Mouse (Mus musculus): ENCODE results near the gene Poldip2. TPM values are rescaled to one million over a fixed set of nuclear protein-coding genes. Genes with fewer than 3 reads are reported as not detected.

The Poldip2 gene
- 163 and 177 TPM in 2 replicates for polyA plus RNA-seq (2015; fragmentation: Nextera tagmentation; extraction: Ambion mirVana)

DNA sequence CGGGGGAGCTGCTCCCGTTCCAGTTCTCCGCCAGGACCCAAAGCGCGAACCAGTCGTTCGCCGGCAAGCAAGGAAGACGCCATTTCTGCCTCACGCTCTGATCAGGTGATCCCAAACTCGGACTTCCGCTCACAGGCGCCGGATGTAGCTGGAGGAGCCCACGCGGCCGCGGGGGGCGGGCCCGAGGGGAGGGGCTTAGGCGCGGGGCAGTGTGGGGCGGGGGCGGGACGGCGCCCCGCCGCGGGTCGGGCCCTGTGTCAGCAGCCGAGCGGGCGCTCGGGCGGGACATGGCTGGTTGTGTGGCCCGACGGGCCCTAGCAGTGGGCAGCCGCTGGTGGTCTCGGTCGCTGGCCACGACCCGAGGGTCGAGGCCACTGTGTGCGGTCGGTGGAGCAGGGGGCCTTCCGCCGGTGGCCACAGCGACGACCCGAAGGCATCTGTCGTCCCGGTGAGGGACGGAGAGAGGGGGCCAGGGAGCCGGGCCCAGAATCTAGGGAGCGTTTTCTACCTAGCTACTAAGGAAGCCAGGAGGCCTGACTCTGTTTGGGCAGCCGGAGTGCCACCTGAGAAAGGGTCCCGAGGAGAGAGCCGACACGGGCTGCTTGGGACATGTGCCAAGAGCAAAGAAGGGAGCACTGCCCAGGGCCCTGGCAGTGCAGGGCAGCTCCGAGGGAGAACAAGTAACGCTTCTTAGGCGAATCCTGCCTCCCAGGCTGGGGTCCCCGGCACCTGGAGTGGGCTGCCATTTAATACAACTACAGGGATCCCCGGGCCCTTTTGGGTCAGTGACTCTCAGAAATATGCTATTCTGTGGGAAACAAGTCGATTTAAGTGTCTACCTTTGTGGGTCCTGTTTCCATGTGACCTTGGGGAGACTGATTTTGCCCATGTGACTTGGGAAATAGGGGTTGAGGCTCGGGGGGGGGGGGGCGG, at the start of gene Poldip2, which contains the start of gene Tmem199:
Gene Poldip2, plus strand, starts transcription at position 169 of the 933 bp plus-strand sequence.
Gene Tmem199, minus strand, starts transcription at position 148 of the 933 bp plus-strand sequence.
- peaks cover 47% of the 10 kb centered on the region for H3K36me3 ChIP-seq
- H3K27me3 ChIP-seq: no peaks in the 10 kb centered on the region
- peak within 1 kb of the TSS; percentile 87 for H3K4me2 ChIP-seq
- peak; percentile 95 for ATAC-seq (ENCODE audit: insufficient number of reproducible peaks, low FRiP score, low TSS enrichment, low read depth)
- no peaks in the 10 kb centered on the region for H3K9me3 ChIP-seq
- H3K4me3 ChIP-seq: peak within 1 kb of the TSS; percentile 96
- under 1% methylated on average over 66 of the region's 67 CpGs for WGBS
- peaks cover 18% of the 10 kb centered on the region for H3K4me1 ChIP-seq
- H3K9ac ChIP-seq: peak within 1 kb of the TSS; percentile 94
- H3K27ac ChIP-seq: peak within 1 kb of the TSS; percentile 87

DNA sequence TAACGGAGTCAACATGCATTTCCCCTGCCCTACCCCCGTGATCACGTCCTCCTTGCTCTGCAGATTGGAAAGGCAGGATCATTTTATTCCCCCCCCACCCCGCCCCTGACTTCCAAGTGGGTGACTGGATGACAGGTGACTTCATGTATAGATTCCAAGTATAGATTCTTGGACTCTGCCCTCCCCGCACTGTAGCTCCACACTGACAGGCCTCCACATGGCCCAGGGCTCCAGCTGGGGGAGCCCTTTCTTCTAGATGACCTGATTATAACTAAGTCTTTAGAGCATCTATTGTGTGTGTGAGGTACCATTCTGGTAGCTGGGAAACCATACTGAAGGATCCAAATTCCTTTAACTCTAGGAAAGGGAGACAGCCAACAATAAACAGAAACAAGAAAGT, 49.3 kb upstream of the Poldip2 start:
- H3K36me3 ChIP-seq: no peaks in the 10 kb centered on the region
- H3K4me1 ChIP-seq: peaks cover 17% of the 10 kb centered on the region
- 58% methylated on average over 5 of the region's 5 CpGs for WGBS
- no peak overlapping the region for H3K4me3 ChIP-seq
- H3K27me3 ChIP-seq: no peaks in the 10 kb centered on the region
- H3K27ac ChIP-seq: no peak overlapping the region
- no peak overlapping the region for H3K4me2 ChIP-seq
- ATAC-seq (ENCODE audit: insufficient number of reproducible peaks, low FRiP score, low TSS enrichment, low read depth): no peak
- no peak overlapping the region for H3K9ac ChIP-seq
- no peaks in the 10 kb centered on the region for H3K9me3 ChIP-seq

DNA sequence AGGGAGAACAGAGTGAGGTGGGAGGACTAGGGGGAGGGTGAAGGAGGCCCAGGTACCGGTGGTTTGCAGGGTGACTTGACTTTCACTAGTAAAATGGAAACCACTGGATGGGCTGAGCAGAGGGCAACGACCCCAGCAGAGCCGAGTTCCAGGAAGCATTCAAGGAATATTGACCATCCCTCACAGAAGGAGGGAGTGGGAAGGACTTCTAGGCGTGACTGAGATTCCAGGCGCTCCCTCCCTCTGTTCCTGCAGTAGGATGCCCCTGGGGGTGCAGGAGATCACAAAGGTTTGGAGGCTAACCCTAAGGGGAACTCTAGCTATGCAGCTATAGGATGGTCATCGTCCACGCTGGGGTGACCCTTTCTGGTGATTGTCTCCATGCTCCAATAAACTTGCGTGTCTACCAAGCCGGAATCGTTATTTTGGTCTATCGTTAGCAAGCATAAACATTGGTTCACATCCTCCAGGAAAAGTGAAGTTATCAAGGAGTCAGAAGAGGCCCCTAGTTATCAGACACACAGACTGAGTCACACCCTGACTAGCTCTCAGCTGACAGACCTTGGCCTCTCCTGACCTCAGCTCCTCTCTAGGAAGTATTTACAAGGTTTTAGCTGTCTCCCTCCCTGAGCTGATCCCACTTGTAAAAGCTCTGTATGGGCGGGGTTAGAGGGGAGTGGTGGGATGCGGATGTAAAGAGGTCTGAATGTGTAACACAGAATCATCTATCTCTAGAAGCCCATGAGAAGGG, 48.5 kb upstream of the Poldip2 start:
- Histone ChIP-seq H3K9me3 (no peaks in the 10 kb centered on the region), H3K36me3 (no peaks in the 10 kb centered on the region), H3K4me2 (no peak overlapping the region), H3K4me1 (peaks cover 17% of the 10 kb centered on the region), H3K27ac (no peak overlapping the region), H3K9ac (no peak overlapping the region), H3K4me3 (no peak overlapping the region), H3K27me3 (no peaks in the 10 kb centered on the region)
- ATAC-seq (ENCODE audit: insufficient number of reproducible peaks, low FRiP score, low TSS enrichment, low read depth): no peak
- WGBS: 48% methylated on average over 13 of the region's 13 CpGs

DNA sequence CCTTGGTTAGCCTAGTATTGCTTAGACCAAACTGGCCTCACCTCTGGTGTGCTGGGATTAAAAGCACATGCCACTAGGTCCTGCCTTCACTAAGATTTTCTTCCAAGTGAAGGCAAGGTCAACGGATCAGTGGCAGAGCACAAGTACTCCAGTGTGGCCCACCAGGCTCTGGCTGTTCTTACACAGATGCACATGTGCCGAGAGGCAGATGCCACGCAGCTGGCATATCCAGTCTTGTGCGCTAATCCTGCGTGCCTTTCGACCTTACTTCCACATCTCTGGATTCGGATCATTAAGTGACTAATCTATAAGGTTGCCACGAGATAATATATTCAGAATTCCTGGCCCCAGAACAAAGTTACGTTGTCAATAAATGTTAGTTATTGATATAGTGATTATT, 46.9 kb upstream of the Poldip2 start:
- Histone ChIP-seq H3K4me2 (peak overlapping the region; percentile 76), H3K4me1 (peaks cover 17% of the 10 kb centered on the region), H3K4me3 (peak overlapping the region; percentile 67), H3K36me3 (0 out of 2 replicates have a peak, but pooled peaks cover 2% of the 10 kb centered on the region), H3K27ac (peak overlapping the region; percentile 94), H3K27me3 (no peaks in the 10 kb centered on the region), H3K9me3 (no peaks in the 10 kb centered on the region), H3K9ac (peak overlapping the region; percentile 52; the same call in 1 of the 2 replicates)
- WGBS: 31% methylated on average over 9 of the region's 9 CpGs
- ATAC-seq (ENCODE audit: insufficient number of reproducible peaks, low FRiP score, low TSS enrichment, low read depth): no peak

DNA sequence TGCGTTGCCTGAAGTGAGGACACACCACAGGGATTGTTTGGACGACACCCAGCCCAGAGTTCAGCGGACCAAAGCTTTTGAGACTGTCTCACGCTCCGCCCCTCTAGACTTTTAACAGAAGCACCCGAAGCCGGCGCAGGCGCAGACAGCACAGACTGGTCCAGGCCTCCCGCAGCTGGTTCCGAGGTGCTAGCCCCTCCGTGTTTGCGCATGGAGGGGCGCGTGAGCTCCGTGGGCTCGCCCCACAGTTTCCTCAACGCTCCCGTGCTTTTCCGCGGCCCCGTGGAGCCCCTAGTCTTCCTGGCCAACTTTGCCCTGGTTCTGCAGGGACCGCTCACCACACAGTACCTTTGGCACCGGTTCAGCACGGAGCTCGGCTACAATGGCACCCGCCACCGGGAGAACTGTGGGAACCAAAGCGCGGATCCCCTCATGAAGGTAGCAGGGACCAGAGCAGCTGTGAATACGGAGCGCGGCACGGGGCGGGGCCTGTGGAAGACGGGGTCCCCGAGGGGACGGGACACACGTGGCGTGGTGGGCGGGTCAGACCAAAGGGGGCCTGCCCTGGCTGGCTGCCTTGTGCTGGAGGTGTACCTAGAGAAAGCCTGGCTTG, 46.3 kb upstream of the Poldip2 start, which contains the start of gene Slc46a1:
Gene Slc46a1, plus strand, starts transcription at position 130 of the 613 bp plus-strand sequence.
- peak within 1 kb of the TSS; percentile 52 for H3K9ac ChIP-seq
- H3K4me1 ChIP-seq: peaks cover 17% of the 10 kb centered on the region
- peak within 1 kb of the TSS; percentile 76 for H3K4me2 ChIP-seq
- ATAC-seq (ENCODE audit: insufficient number of reproducible peaks, low FRiP score, low TSS enrichment, low read depth): peak; percentile 94
- peak within 1 kb of the TSS; percentile 94 for H3K27ac ChIP-seq
- peak within 1 kb of the TSS; percentile 67 for H3K4me3 ChIP-seq
- peaks cover 3% of the 10 kb centered on the region; the same call in 1 of the 2 replicates for H3K36me3 ChIP-seq
- no peaks in the 10 kb centered on the region for H3K9me3 ChIP-seq
- WGBS: under 1% methylated on average over 41 of the region's 41 CpGs
- H3K27me3 ChIP-seq: no peaks in the 10 kb centered on the region

DNA sequence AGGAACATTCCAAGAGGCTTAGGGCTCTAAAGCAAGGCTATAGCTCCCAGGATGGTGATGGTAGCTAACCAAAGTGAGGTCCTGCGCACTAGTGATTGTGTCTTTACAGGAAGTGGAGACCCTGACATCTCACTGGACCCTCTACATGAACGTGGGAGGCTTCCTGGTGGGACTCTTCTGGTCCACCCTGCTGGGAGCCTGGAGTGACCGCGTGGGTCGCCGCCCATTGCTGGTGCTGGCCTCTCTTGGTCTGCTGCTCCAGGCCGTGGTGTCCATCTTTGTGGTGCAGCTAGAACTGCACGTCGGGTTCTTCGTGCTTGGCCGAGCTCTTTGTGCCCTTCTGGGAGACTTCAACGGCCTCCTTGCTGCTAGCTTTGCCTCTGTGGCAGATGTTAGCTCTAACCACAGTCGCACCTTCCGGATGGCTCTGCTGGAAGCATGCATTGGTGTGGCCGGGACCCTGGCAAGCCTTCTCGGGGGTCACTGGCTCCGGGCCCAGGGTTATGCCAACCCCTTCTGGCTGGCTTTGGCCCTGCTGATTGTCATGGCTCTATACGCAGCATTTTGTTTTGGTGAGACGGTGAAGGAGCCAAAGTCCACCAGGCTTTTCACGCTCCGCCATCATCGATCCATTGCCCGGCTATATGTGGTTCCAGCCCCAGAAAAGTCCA, 45.6 kb upstream of the Poldip2 start:
- 71% methylated on average over 23 of the region's 23 CpGs for WGBS
- no peaks in the 10 kb centered on the region for H3K9me3 ChIP-seq
- peaks cover 9% of the 10 kb centered on the region; the same call in 1 of the 2 replicates for H3K36me3 ChIP-seq
- peak overlapping the region; percentile 94 for H3K27ac ChIP-seq
- peaks cover 17% of the 10 kb centered on the region for H3K4me1 ChIP-seq
- ATAC-seq (ENCODE audit: insufficient number of reproducible peaks, low FRiP score, low TSS enrichment, low read depth): peak; percentile 15; the same call in 1 of the 2 replicates
- peak overlapping the region; percentile 67 for H3K4me3 ChIP-seq
- no peaks in the 10 kb centered on the region for H3K27me3 ChIP-seq
- H3K9ac ChIP-seq: peak overlapping the region; percentile 52; the same call in 1 of the 2 replicates
- peak overlapping the region; percentile 76 for H3K4me2 ChIP-seq

DNA sequence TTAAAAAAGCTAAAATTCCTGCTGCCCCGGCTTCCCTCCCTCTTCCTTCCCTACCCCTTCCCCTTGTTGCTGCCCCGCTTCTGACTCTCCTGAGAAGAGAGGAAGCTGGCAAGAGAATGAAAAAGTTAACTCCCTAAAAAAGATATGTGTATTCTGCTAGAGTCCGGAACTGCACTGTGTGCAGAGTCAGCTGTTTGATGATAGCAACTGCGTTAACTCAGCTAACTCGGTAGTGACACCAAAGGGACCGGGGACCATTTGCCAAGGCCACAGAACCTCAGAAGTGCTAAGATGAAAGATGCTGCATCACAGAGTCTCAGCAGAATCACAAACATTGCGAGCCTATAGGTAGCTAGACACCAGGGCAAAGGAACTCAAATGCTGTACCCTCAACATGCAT, 44.5 kb upstream of the Poldip2 start:
- no peaks in the 10 kb centered on the region for H3K27me3 ChIP-seq
- no peak for ATAC-seq (ENCODE audit: insufficient number of reproducible peaks, low FRiP score, low TSS enrichment, low read depth)
- no peaks in the 10 kb centered on the region for H3K9me3 ChIP-seq
- 68% methylated on average over 7 of the region's 7 CpGs for WGBS
- no peak overlapping the region for H3K4me2 ChIP-seq
- H3K27ac ChIP-seq: no peak overlapping the region
- no peak overlapping the region for H3K9ac ChIP-seq
- H3K4me3 ChIP-seq: no peak overlapping the region
- H3K4me1 ChIP-seq: peaks cover 17% of the 10 kb centered on the region
- peaks cover 14% of the 10 kb centered on the region; the same call in 1 of the 2 replicates for H3K36me3 ChIP-seq

DNA sequence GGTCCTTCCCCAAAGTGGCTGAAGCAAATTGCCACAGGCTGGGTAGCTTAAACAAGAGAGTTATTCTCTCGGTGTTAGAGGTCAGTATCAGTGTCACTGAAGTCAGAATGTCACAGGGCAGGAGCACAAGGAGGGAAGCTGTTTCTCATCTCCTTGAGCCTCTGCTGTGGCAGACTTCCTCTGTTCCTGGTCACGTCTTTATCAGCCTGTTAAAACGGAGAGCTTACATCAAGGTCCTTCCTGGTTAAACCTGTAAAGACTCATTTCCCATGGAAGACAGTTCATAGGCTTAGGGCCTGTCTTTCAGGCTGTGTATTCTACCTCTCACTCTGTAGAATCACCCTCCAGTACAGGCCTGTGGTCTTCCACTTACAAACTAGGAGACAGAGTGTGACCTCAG, 44.1 kb upstream of the Poldip2 start:
- Histone ChIP-seq H3K27me3 (no peaks in the 10 kb centered on the region), H3K4me1 (peaks cover 17% of the 10 kb centered on the region), H3K27ac (peak overlapping the region; percentile 22; the same call in 1 of the 2 replicates), H3K36me3 (peaks cover 14% of the 10 kb centered on the region; the same call in 1 of the 2 replicates), H3K9ac (no peak overlapping the region), H3K4me2 (no peak overlapping the region), H3K4me3 (no peak overlapping the region), H3K9me3 (no peaks in the 10 kb centered on the region)
- no peak for ATAC-seq (ENCODE audit: insufficient number of reproducible peaks, low FRiP score, low TSS enrichment, low read depth)
- 57% methylated on average over 3 of the region's 3 CpGs for WGBS

DNA sequence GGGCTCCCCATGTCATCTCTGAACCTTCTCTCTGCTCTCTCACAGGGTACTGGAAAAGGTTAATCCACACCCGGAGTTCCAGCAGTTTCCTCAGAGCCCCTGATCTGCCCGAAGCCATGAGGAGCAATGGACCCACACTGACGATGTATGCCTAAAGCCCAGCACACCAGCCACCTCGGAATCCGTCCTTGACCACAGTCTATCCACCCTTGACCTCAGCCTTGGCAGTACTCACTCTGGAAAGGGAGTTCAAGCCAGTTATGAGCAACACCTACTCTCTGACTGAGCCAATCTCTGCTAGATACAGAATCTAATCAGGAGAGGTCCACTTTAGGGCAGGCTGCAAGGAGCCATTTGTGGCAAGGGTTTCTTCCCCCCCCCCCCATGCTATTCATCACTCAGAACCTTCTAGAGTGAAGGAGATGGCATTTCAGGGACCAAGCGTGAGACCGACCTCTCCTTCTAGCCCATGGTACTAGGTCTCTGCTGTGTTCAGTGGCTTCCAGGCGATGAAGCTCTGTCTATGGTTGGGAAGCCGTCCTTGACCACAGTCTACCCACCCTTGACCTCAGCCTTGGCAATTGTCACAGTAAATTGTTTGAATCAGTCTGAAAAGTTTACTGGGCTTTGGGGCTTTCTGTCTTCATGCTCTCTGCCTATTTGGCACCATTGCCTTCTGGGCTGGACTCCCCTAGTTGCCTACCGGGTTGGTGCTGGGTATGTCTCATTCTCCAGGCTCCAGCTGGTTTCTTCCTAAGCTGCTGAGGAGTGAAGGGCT, 40.5 kb upstream of the Poldip2 start:
- no peak overlapping the region for H3K4me2 ChIP-seq
- H3K27me3 ChIP-seq: no peaks in the 10 kb centered on the region
- peaks cover 5% of the 10 kb centered on the region for H3K4me1 ChIP-seq
- H3K36me3 ChIP-seq: peaks cover 14% of the 10 kb centered on the region; the same call in 1 of the 2 replicates
- no peak overlapping the region for H3K9ac ChIP-seq
- no peak overlapping the region for H3K4me3 ChIP-seq
- WGBS: 89% methylated on average over 10 of the region's 10 CpGs
- no peaks in the 10 kb centered on the region for H3K9me3 ChIP-seq
- H3K27ac ChIP-seq: no peak overlapping the region
- ATAC-seq (ENCODE audit: insufficient number of reproducible peaks, low FRiP score, low TSS enrichment, low read depth): no peak

DNA sequence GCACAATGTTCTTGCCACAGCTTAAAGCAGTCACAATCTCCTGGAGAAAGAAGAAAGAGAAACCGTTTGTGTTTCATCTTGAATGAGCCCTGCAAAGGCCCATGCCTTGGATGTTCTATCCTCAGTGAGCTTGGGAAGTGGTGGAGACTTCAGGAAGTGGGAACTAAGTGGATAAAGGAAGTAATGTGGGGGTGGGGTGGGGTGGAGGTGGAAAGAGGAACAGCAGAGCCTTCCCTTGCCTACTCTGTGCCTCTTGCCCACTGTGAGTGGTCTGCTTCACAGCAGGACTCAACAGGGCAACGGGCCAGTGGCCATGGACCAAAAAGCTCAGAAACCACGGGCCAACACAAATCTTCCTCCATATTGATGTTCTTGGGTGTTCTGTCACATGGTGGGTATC, 36.7 kb upstream of the Poldip2 start:
- WGBS: 82% methylated on average over 3 of the region's 3 CpGs
- H3K4me2 ChIP-seq: no peak overlapping the region
- H3K36me3 ChIP-seq: peaks cover 12% of the 10 kb centered on the region; the same call in 1 of the 2 replicates
- H3K9me3 ChIP-seq: no peaks in the 10 kb centered on the region
- no peaks in the 10 kb centered on the region for H3K4me1 ChIP-seq
- H3K27ac ChIP-seq: no peak overlapping the region
- no peaks in the 10 kb centered on the region for H3K27me3 ChIP-seq
- no peak for ATAC-seq (ENCODE audit: insufficient number of reproducible peaks, low FRiP score, low TSS enrichment, low read depth)
- H3K9ac ChIP-seq: no peak overlapping the region
- no peak overlapping the region for H3K4me3 ChIP-seq

All from limb, embryonic 15.5 days (tissue).